8 mouse cellular contexts compared by ENCODE assay signal in genomic region chr3:88494836-88495628, GRCm38 (mm10). TPM values are rescaled to one million over a fixed set of nuclear protein-coding genes. Genes with fewer than 3 reads are reported as not detected.
DNase-seq lines count a peak whose midpoint lies in the region; ATAC-seq and TF ChIP-seq lines count a peak whose summit lies in the region.

No protein-coding gene starts in this region.

- H3K9me3 ChIP-seq in midbrain, embryonic 14.5 days (ENCODE audit: control insufficient read depth, low read length): no peaks in the 10 kb centered on the region
- H3K9me3 ChIP-seq in midbrain, embryonic 15.5 days: no peaks in the 10 kb centered on the region
- H3K9me3 ChIP-seq in intestine, postnatal 0 days (ENCODE audit: control insufficient read depth): no peaks in the 10 kb centered on the region
- no peaks in the 10 kb centered on the region for H3K9me3 ChIP-seq in lung, embryonic 16.5 days (ENCODE audit: control insufficient read depth, low read length)

- peak; percentile 37 for DNase-seq in midbrain, embryonic 14.5 days
- peak; percentile 90 for DNase-seq in adrenal gland, adult 2 months
- peak; percentile 61 for DNase-seq in gastrocnemius, postnatal 10 days
- DNase-seq in embryo, embryonic 9.5 days (ENCODE audit: extremely low spot score): no peak
- DNase-seq in left cerebral cortex, adult 11 months (ENCODE audit: low spot score): no peak

- no peak overlapping the region for H3K9ac ChIP-seq in midbrain, embryonic 14.5 days (replicated peaks; ENCODE audit: low read length)
- no peak overlapping the region for H3K9ac ChIP-seq in midbrain, embryonic 15.5 days
- peak overlapping the region; percentile 32; the same call in 1 of the 2 replicates for H3K9ac ChIP-seq in intestine, postnatal 0 days (ENCODE audit: low read depth, low read length)
- H3K9ac ChIP-seq in lung, embryonic 16.5 days (ENCODE audit: low read length): no peak overlapping the region

- H3K4me1 ChIP-seq in midbrain, embryonic 14.5 days (ENCODE audit: control insufficient read depth, insufficient read depth, low read length): peaks cover 13% of the 10 kb centered on the region
- peaks cover 12% of the 10 kb centered on the region for H3K4me1 ChIP-seq in midbrain, embryonic 15.5 days
- peaks cover 32% of the 10 kb centered on the region for H3K4me1 ChIP-seq in intestine, postnatal 0 days (replicated peaks; ENCODE audit: control insufficient read depth, insufficient read depth, low read length)
- H3K4me1 ChIP-seq in lung, embryonic 16.5 days (replicated peaks; ENCODE audit: control insufficient read depth, insufficient read depth, low read length): peaks cover 28% of the 10 kb centered on the region

- H3K4me3 ChIP-seq in midbrain, embryonic 14.5 days (replicated peaks; ENCODE audit: low read depth, low read length): no peak overlapping the region
- H3K4me3 ChIP-seq in midbrain, embryonic 15.5 days: no peak overlapping the region
- H3K4me3 ChIP-seq in intestine, postnatal 0 days (ENCODE audit: low read depth, low read length): no peak overlapping the region
- no peak overlapping the region for H3K4me3 ChIP-seq in lung, embryonic 16.5 days (ENCODE audit: low read length)

- TF ChIP-seq CTCF in intestine, postnatal 0 days (IDR thresholded peaks at IDR 0.05; ENCODE audit: low read depth): no peak

- WGBS in midbrain, embryonic 14.5 days: 74% methylated on average over 9 of the region's 9 CpGs
- WGBS in midbrain, embryonic 15.5 days: 73% methylated on average over 9 of the region's 9 CpGs
- WGBS in intestine, postnatal 0 days: 32% methylated on average over 9 of the region's 9 CpGs
- WGBS in lung, embryonic 16.5 days: 38% methylated on average over 9 of the region's 9 CpGs

- no peak overlapping the region for H3K4me2 ChIP-seq in midbrain, embryonic 14.5 days (ENCODE audit: low read length)
- no peak overlapping the region for H3K4me2 ChIP-seq in midbrain, embryonic 15.5 days
- H3K4me2 ChIP-seq in intestine, postnatal 0 days (replicated peaks; ENCODE audit: low read depth): no peak overlapping the region; the same call in 1 of the 2 replicates
- H3K4me2 ChIP-seq in lung, embryonic 16.5 days (ENCODE audit: low read depth, low read length): no peak overlapping the region

- ATAC-seq in midbrain, embryonic 14.5 days (ENCODE audit: low FRiP score, low TSS enrichment): no peak
- ATAC-seq in midbrain, embryonic 15.5 days (replicated peaks): no peak
- ATAC-seq in intestine, postnatal 0 days: no peak
- no peak for ATAC-seq in lung, embryonic 16.5 days (ENCODE audit: low read depth)

- H3K27ac ChIP-seq in midbrain, embryonic 14.5 days (replicated peaks; ENCODE audit: low read depth, low read length): no peak overlapping the region
- no peak overlapping the region for H3K27ac ChIP-seq in midbrain, embryonic 15.5 days
- H3K27ac ChIP-seq in intestine, postnatal 0 days (ENCODE audit: low read depth, low read length): peak overlapping the region; percentile 41
- H3K27ac ChIP-seq in lung, embryonic 16.5 days (ENCODE audit: low read length): peak overlapping the region; percentile 58

- H3K36me3 ChIP-seq in midbrain, embryonic 14.5 days (ENCODE audit: control insufficient read depth, insufficient read depth, low read length): no peaks in the 10 kb centered on the region
- H3K36me3 ChIP-seq in midbrain, embryonic 15.5 days (replicated peaks): no peaks in the 10 kb centered on the region
- H3K36me3 ChIP-seq in intestine, postnatal 0 days (ENCODE audit: control insufficient read depth, insufficient read depth): peaks cover 11% of the 10 kb centered on the region; the same call in 1 of the 2 replicates
- no peaks in the 10 kb centered on the region for H3K36me3 ChIP-seq in lung, embryonic 16.5 days (ENCODE audit: control insufficient read depth, insufficient read depth, low read length)

- no peaks in the 10 kb centered on the region for H3K27me3 ChIP-seq in midbrain, embryonic 14.5 days (ENCODE audit: control insufficient read depth, insufficient read depth, low read length)
- no peaks in the 10 kb centered on the region for H3K27me3 ChIP-seq in midbrain, embryonic 15.5 days (replicated peaks)
- H3K27me3 ChIP-seq in intestine, postnatal 0 days (replicated peaks; ENCODE audit: control insufficient read depth, insufficient read depth, low read length): no peaks in the 10 kb centered on the region
- no peaks in the 10 kb centered on the region for H3K27me3 ChIP-seq in lung, embryonic 16.5 days (ENCODE audit: control insufficient read depth, insufficient read depth, low read depth, low read length)

RNA-seq across cellular contexts. Expression of gene Lmna, which starts 14.7 kb away (rescaled TPM):
- polyA plus RNA-seq in midbrain, embryonic 14.5 days (2014; fragmentation: Nextera tagmentation; extraction: Ambion mirVana): 31.0 and 34.3 TPM in 2 replicates
- polyA plus RNA-seq in midbrain, embryonic 15.5 days (2015; fragmentation: Nextera tagmentation; extraction: Ambion mirVana): 51.1 and 51.6 TPM in 2 replicates
- 100 to 1,000 TPM in 1 of 2 experiments, 10 to 100 TPM in 1; 78.2 to 158 TPM for total RNA-seq in adrenal gland, adult 2 months (2021)
- polyA plus RNA-seq in adrenal gland, adult 2 months (2012; rRNA removed): 170 and 236 TPM in 2 replicates
- 100 to 1,000 TPM; 189 to 213 TPM for total RNA-seq in gastrocnemius, postnatal 10 days (2021)
- 92.5 and 96.5 TPM in 2 replicates for polyA plus RNA-seq in intestine, postnatal 0 days (2015; fragmentation: Nextera tagmentation; extraction: Ambion mirVana)
- polyA plus RNA-seq in lung, embryonic 16.5 days (2015; fragmentation: Nextera tagmentation; extraction: Ambion mirVana): 148 and 150 TPM in 2 replicates

RNA-seq across cellular contexts. Expression of gene Sema4a, which starts 34.0 kb away (rescaled TPM):
- polyA plus RNA-seq in midbrain, embryonic 14.5 days (2014; fragmentation: Nextera tagmentation; extraction: Ambion mirVana): 28.8 and 32.1 TPM in 2 replicates
- polyA plus RNA-seq in midbrain, embryonic 15.5 days (2015; fragmentation: Nextera tagmentation; extraction: Ambion mirVana): 39.1 and 39.3 TPM in 2 replicates
- total RNA-seq in adrenal gland, adult 2 months (2021): 10 to 100 TPM in 1 of 2 experiments, 1 to 10 TPM in 1; 8.8 to 14.3 TPM
- polyA plus RNA-seq in adrenal gland, adult 2 months (2012; rRNA removed): 31.8 and 42.4 TPM in 2 replicates
- 1 to 10 TPM; 2.3 to 3.7 TPM for total RNA-seq in gastrocnemius, postnatal 10 days (2021)
- polyA plus RNA-seq in intestine, postnatal 0 days (2015; fragmentation: Nextera tagmentation; extraction: Ambion mirVana): 93.1 and 101 TPM in 2 replicates
- 6.3 TPM in 2 replicates for polyA plus RNA-seq in lung, embryonic 16.5 days (2015; fragmentation: Nextera tagmentation; extraction: Ambion mirVana)

RNA-seq across cellular contexts. Expression of gene Mex3a, which starts 37.2 kb away (rescaled TPM):
- 50.8 and 51.8 TPM in 2 replicates for polyA plus RNA-seq in midbrain, embryonic 14.5 days (2014; fragmentation: Nextera tagmentation; extraction: Ambion mirVana)
- polyA plus RNA-seq in midbrain, embryonic 15.5 days (2015; fragmentation: Nextera tagmentation; extraction: Ambion mirVana): 37.0 and 37.7 TPM in 2 replicates
- total RNA-seq in adrenal gland, adult 2 months (2021): 1 to 10 TPM; 2.3 to 3.2 TPM
- 1.7 and 2.1 TPM in 2 replicates for polyA plus RNA-seq in adrenal gland, adult 2 months (2012; rRNA removed)
- total RNA-seq in gastrocnemius, postnatal 10 days (2021): 1 to 10 TPM; 3.0 to 6.3 TPM
- 2.8 TPM in 2 replicates for polyA plus RNA-seq in intestine, postnatal 0 days (2015; fragmentation: Nextera tagmentation; extraction: Ambion mirVana)
- polyA plus RNA-seq in lung, embryonic 16.5 days (2015; fragmentation: Nextera tagmentation; extraction: Ambion mirVana): 13.1 and 13.5 TPM in 2 replicates

RNA-seq across cellular contexts. Expression of gene Rab25, which starts 53.1 kb away (rescaled TPM):
- polyA plus RNA-seq in midbrain, embryonic 14.5 days (2014; fragmentation: Nextera tagmentation; extraction: Ambion mirVana): not detected in 2 replicates
- 0.41 and 1.3 TPM in 2 replicates for polyA plus RNA-seq in midbrain, embryonic 15.5 days (2015; fragmentation: Nextera tagmentation; extraction: Ambion mirVana)
- not detected for total RNA-seq in adrenal gland, adult 2 months (2021)
- 0.09 and 0.10 TPM in 2 replicates for polyA plus RNA-seq in adrenal gland, adult 2 months (2012; rRNA removed)
- not detected for total RNA-seq in gastrocnemius, postnatal 10 days (2021)
- 79.5 and 89.2 TPM in 2 replicates for polyA plus RNA-seq in intestine, postnatal 0 days (2015; fragmentation: Nextera tagmentation; extraction: Ambion mirVana)
- polyA plus RNA-seq in lung, embryonic 16.5 days (2015; fragmentation: Nextera tagmentation; extraction: Ambion mirVana): 48.0 and 61.2 TPM in 2 replicates

RNA-seq across cellular contexts. Expression of gene Lamtor2, which starts 57.8 kb away (rescaled TPM):
- polyA plus RNA-seq in midbrain, embryonic 14.5 days (2014; fragmentation: Nextera tagmentation; extraction: Ambion mirVana): 93.4 and 154 TPM in 2 replicates
- polyA plus RNA-seq in midbrain, embryonic 15.5 days (2015; fragmentation: Nextera tagmentation; extraction: Ambion mirVana): 206 and 232 TPM in 2 replicates
- 100 to 1,000 TPM; 153 to 154 TPM for total RNA-seq in adrenal gland, adult 2 months (2021)
- polyA plus RNA-seq in adrenal gland, adult 2 months (2012; rRNA removed): 107 and 117 TPM in 2 replicates
- total RNA-seq in gastrocnemius, postnatal 10 days (2021): 10 to 100 TPM; 75.4 to 81.8 TPM
- 171 and 183 TPM in 2 replicates for polyA plus RNA-seq in intestine, postnatal 0 days (2015; fragmentation: Nextera tagmentation; extraction: Ambion mirVana)
- 169 and 183 TPM in 2 replicates for polyA plus RNA-seq in lung, embryonic 16.5 days (2015; fragmentation: Nextera tagmentation; extraction: Ambion mirVana)

Comparison
In these comparisons a context has a peak if more than half of its experiments do, and no peak if none do; other contexts are left out.
1. DNase-seq: peak in midbrain, embryonic 14.5 days (single experiment), adrenal gland, adult 2 months (single experiment) and gastrocnemius, postnatal 10 days (single experiment); none in embryo, embryonic 9.5 days (single experiment) and left cerebral cortex, adult 11 months (single experiment).
2. H3K27ac ChIP-seq: peak in intestine, postnatal 0 days (single experiment) and lung, embryonic 16.5 days (single experiment); none in midbrain, embryonic 14.5 days (single experiment) and midbrain, embryonic 15.5 days (single experiment).